Mouse (Mus musculus) liver, adult 2 months (tissue): ENCODE measurements around the gene Clic1. TPM values are rescaled to one million over a fixed set of nuclear protein-coding genes. Genes with fewer than 3 reads are reported as not detected.
"Not testable (repeated sequence)": the region's sequence is repeated elsewhere in the genome, so short reads cannot be mapped to it uniquely, and the experiment has no call there.

Experiments used
- DNase-seq: peaks from one replicate; pipeline ENCODE4 v3.0.0-alpha.2; 2011; ENCODE audit warnings: low read depth, low spot score; ENCODE audit errors: extremely low read depth
- H3K27ac ChIP-seq: fragments of 200-500 bp; replicated peaks from 2 replicates; pipeline ENCODE4 v1.5.1; 2012; ENCODE audit warnings: low read depth, mild to moderate bottlenecking, control low read depth, inconsistent platforms, low read length; ENCODE audit not compliant: insufficient read depth
- H3K27me3 ChIP-seq: fragments of 200-500 bp; 2 replicates; pipeline ENCODE4 v1.6.1; 2012; ENCODE audit warnings: mild to moderate bottlenecking, moderate library complexity, low read length, inconsistent platforms; ENCODE audit not compliant: control insufficient read depth, insufficient read depth
- H3K36me3 ChIP-seq: fragments of 200-500 bp; 2 replicates; pipeline ENCODE4 v1.6.1; 2012; ENCODE audit warnings: low read length, inconsistent platforms; ENCODE audit not compliant: control insufficient read depth, insufficient read depth
- H3K4me1 ChIP-seq: fragments of 200-500 bp; 2 replicates; pipeline ENCODE4 v1.6.1; 2011; ENCODE audit warnings: low read length; ENCODE audit not compliant: control insufficient read depth, insufficient read depth
- H3K4me3 ChIP-seq: fragments of 200-500 bp; 2 replicates; pipeline ENCODE4 v1.5.1; 2011; ENCODE audit warnings: low read depth, mild to moderate bottlenecking, control low read depth, low read length, moderate library complexity; ENCODE audit not compliant: insufficient read depth
- H3K79me2 ChIP-seq: fragments of 200-500 bp; 2 replicates; pipeline ENCODE4 v1.6.1; 2012; ENCODE audit warnings: inconsistent platforms, mild to moderate bottlenecking, low read length, moderate library complexity; ENCODE audit not compliant: control insufficient read depth, insufficient read depth
- H3K9ac ChIP-seq: fragments of 200-500 bp; 2 replicates; pipeline ENCODE4 v1.6.1; 2012; ENCODE audit warnings: low read depth, mild to moderate bottlenecking, control low read depth, inconsistent platforms, low read length
- CTCF ChIP-seq: fragments of 200-500 bp; IDR thresholded peaks from 2 replicates; pipeline ENCODE4 v1.5.1; 2011; ENCODE audit warnings: low read depth, low read length, control low read depth
- POLR2A ChIP-seq: fragments of 200-500 bp; IDR thresholded peaks from 2 replicates; pipeline ENCODE4 v1.6.1; 2011; ENCODE audit warnings: low read length, control low read depth; ENCODE audit not compliant: insufficient read depth; ENCODE audit errors: extremely low read depth
- WGBS: fragments of 180-500 bp; shearing (Covaris S2); methylation state at CpG from one replicate; pipeline ENCODE4 v1.1.7; 2018; 5-methylcytosine and 5-hydroxymethylcytosine counted together
- polyA plus RNA-seq: library from polyadenylated mRNA; depleted of rRNA; stranded (reverse); fragments of >200 nt; gene quantifications from 2 replicates; pipeline ENCODE4 v1.2.3, GENCODE M21; 2012
- total RNA-seq: library from RNA; depleted of rRNA; stranded (reverse); fragments of >200 nt; gene quantifications from 2 replicates; pipeline ENCODE4 v1.2.3, GENCODE M21; 2014

The Clic1 gene
- total and polyA plus RNA-seq, 2 experiments, result 16.8 to 20.3 TPM

- Histone ChIP-seq H3K27ac (no peak overlapping the region), H3K36me3 (no peaks in the 10 kb centered on the region), H3K27me3 (no peaks in the 10 kb centered on the region), H3K4me3 (no peak overlapping the region), H3K9ac (no peak overlapping the region), H3K79me2 (no peaks in the 10 kb centered on the region), H3K4me1 (no peaks in the 10 kb centered on the region)
- no peak for DNase-seq
- TF ChIP-seq CTCF (no peak), POLR2A (no peak)
- 77% methylated on average over 8 of the region's 8 CpGs for WGBS
Measured at GRCm38 (mm10) chr17:35032323-35032870, 17.4 kb upstream of the Clic1 start.

GRCm38 (mm10) chr17:35033703-35034102, 16.1 kb upstream of the Clic1 start:
- DNase-seq, H3K27me3 ChIP-seq, H3K79me2 ChIP-seq, H3K36me3 ChIP-seq, H3K4me3 ChIP-seq, H3K4me1 ChIP-seq, H3K9ac ChIP-seq, H3K27ac ChIP-seq: not testable (repeated sequence)
- 54% methylated on average over 1 of the region's 1 CpGs for WGBS

- 49% methylated on average over 6 of the region's 6 CpGs for WGBS
- no peaks in the 10 kb centered on the region for H3K4me1 ChIP-seq
Measured at GRCm38 (mm10) chr17:35034896-35035295, 14.9 kb upstream of the Clic1 start.

GRCm38 (mm10) chr17:35039121-35039873, 10.5 kb upstream of the Clic1 start:
- 93% methylated on average over 11 of the region's 11 CpGs for WGBS
- no peak for TF ChIP-seq POLR2A
- TF ChIP-seq CTCF, result no peak
- no peaks in the 10 kb centered on the region for H3K4me1 ChIP-seq
- no peak overlapping the region for H3K4me3 ChIP-seq
- no peaks in the 10 kb centered on the region for H3K79me2 ChIP-seq
- H3K27ac ChIP-seq, result no peak overlapping the region
- H3K36me3 ChIP-seq, result no peaks in the 10 kb centered on the region
- DNase-seq, result no peak
- H3K27me3 ChIP-seq, result no peaks in the 10 kb centered on the region
- H3K9ac ChIP-seq, result no peak overlapping the region

More at GRCm38 (mm10) chr17:35034896-35035295, 14.9 kb upstream of the Clic1 start:
- Histone ChIP-seq H3K27me3 (no peaks in the 10 kb centered on the region), H3K9ac (no peak overlapping the region), H3K4me3 (no peak overlapping the region), H3K36me3 (no peaks in the 10 kb centered on the region), H3K27ac (no peak overlapping the region), H3K79me2 (no peaks in the 10 kb centered on the region)
- DNase-seq, result no peak
- TF ChIP-seq POLR2A (no peak), CTCF (no peak)

GRCm38 (mm10) chr17:35043794-35044193, 6.0 kb upstream of the Clic1 start:
- H3K27me3 ChIP-seq, result no peaks in the 10 kb centered on the region
- no peaks in the 10 kb centered on the region for H3K36me3 ChIP-seq
- no peak overlapping the region for H3K4me3 ChIP-seq
- DNase-seq, result no peak
- no peak overlapping the region for H3K27ac ChIP-seq
- peaks cover 11% of the 10 kb centered on the region for H3K4me1 ChIP-seq
- whole genome bisulfite sequencing, result 73% methylated on average over 4 of the region's 4 CpGs
- no peak for TF ChIP-seq POLR2A
- no peak for TF ChIP-seq CTCF
- no peak overlapping the region for H3K9ac ChIP-seq
- H3K79me2 ChIP-seq, result no peaks in the 10 kb centered on the region
